Mouse (Mus musculus): Measurements from ENCODE around the gene Rusc2.

Rusc2 gene

GRCm38 (mm10) chr4:43381408-43382154 lies at the start of gene Rusc2:
Gene Rusc2, plus strand, starts transcription at chr4:43381979.
- DNase-seq, result peak; percentile 95

GRCm38 (mm10) chr4:43334771-43335170 lies 47.0 kb upstream of the Rusc2 start:
- no peak for DNase-seq

- DNase-seq, result no peak
These were observed 45.6 kb upstream of the Rusc2 start for GRCm38 (mm10) chr4:43336176-43336575.

- no peak for DNase-seq
These were observed 41.5 kb upstream of the Rusc2 start for GRCm38 (mm10) chr4:43340096-43340804.

- DNase-seq, result no peak
These were observed 40.4 kb upstream of the Rusc2 start for GRCm38 (mm10) chr4:43341276-43341891.

- no peak for DNase-seq
These were observed 39.3 kb upstream of the Rusc2 start for GRCm38 (mm10) chr4:43342443-43342842.

GRCm38 (mm10) chr4:43344932-43345331 lies 36.8 kb upstream of the Rusc2 start:
- DNase-seq, result no peak

- DNase-seq, result peak; percentile 50
These were observed 32.6 kb upstream of the Rusc2 start for GRCm38 (mm10) chr4:43349206-43349605.

- no peak for DNase-seq
These were observed 31.7 kb upstream of the Rusc2 start for GRCm38 (mm10) chr4:43350038-43350560.

GRCm38 (mm10) chr4:43353662-43354061 lies 28.1 kb upstream of the Rusc2 start:
- DNase-seq, result no peak

GRCm38 (mm10) chr4:43364914-43365560 lies 16.7 kb upstream of the Rusc2 start:
- no peak for DNase-seq

GRCm38 (mm10) chr4:43367295-43367694 lies 14.5 kb upstream of the Rusc2 start:
- no peak for DNase-seq

- no peak for DNase-seq
These were observed 14.0 kb upstream of the Rusc2 start for GRCm38 (mm10) chr4:43367787-43368186.

GRCm38 (mm10) chr4:43371406-43371805 lies 10.4 kb upstream of the Rusc2 start:
- DNase-seq, result no peak

GRCm38 (mm10) chr4:43372155-43372554 lies 9.6 kb upstream of the Rusc2 start:
- peak; percentile 62 for DNase-seq

GRCm38 (mm10) chr4:43374266-43374665 lies 7.5 kb upstream of the Rusc2 start:
- no peak for DNase-seq

- DNase-seq, result no peak
These were observed 2.2 kb upstream of the Rusc2 start for GRCm38 (mm10) chr4:43379601-43380000.

- no peak for DNase-seq
These were observed 828 bp upstream of the Rusc2 start for GRCm38 (mm10) chr4:43380951-43381350.

- no peak for DNase-seq
These were observed 609 bp downstream of the Rusc2 start for GRCm38 (mm10) chr4:43382155-43383020.

GRCm38 (mm10) chr4:43383246-43384082 lies 1.7 kb downstream of the Rusc2 start:
- no peak for DNase-seq

- no peak for DNase-seq
These were observed 2.3 kb downstream of the Rusc2 start for GRCm38 (mm10) chr4:43384083-43384460.
